ENCODE assay signal across 21 mouse cellular contexts in the genomic region with DNA sequence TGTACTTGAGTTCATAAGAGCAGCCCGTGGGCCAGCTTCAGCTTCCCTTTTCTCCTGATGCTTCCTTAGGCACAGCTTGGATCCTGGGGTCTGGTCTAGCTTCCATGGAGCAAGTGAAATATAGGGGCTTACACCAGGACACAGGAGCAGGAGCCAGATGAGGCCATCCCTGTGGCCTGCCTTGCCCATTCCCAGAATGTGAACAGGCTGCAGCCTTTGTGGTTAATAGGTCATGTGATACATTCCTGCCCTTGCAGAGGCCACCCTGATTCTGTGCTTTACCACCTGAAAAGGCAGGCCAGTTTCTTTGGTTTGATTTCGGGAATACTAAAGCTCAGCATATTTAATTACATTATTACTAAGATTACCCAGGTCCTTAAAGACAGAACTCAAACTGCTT. TPM values are rescaled to one million over a fixed set of nuclear protein-coding genes. Genes with fewer than 3 reads are reported as not detected.
DNase-seq lines count a peak whose midpoint lies in the region; ATAC-seq and TF ChIP-seq lines count a peak whose summit lies in the region.
"Had no signal": no experiment of that assay in that cellular context is flagged by ENCODE, and none has a peak within 500 bp of the region (broad histone marks: within the 10 kb centered on the region; RNA-seq: fewer than 3 reads in every experiment).

No protein-coding gene starts in this region.

- no peak overlapping the region for H3K27ac ChIP-seq in heart, embryonic 12.5 days (ENCODE audit: poor library complexity, severe bottlenecking)
- no peak overlapping the region for H3K27ac ChIP-seq in intestine, embryonic 16.5 days (ENCODE audit: low read length)
- no peak overlapping the region for H3K27ac ChIP-seq in intestine, embryonic 15.5 days
- H3K27ac ChIP-seq in intestine, postnatal 0 days (ENCODE audit: low read depth, low read length), result peak overlapping the region; percentile 50
- H3K27ac ChIP-seq in kidney, embryonic 15.5 days, result no peak overlapping the region

- H3K9ac ChIP-seq in heart, embryonic 12.5 days, result no peak overlapping the region
- H3K9ac ChIP-seq in intestine, embryonic 16.5 days (ENCODE audit: low read depth, low read length), result no peak overlapping the region
- H3K9ac ChIP-seq in intestine, embryonic 15.5 days, result no peak overlapping the region
- no peak overlapping the region for H3K9ac ChIP-seq in intestine, postnatal 0 days (ENCODE audit: low read depth, low read length)
- H3K9ac ChIP-seq in kidney, embryonic 15.5 days, result no peak overlapping the region

- 86% methylated on average over 2 of the region's 2 CpGs for WGBS in heart, embryonic 12.5 days
- WGBS in intestine, embryonic 16.5 days, result 91% methylated on average over 2 of the region's 2 CpGs
- 89% methylated on average over 2 of the region's 2 CpGs for WGBS in intestine, embryonic 15.5 days
- 68% methylated on average over 2 of the region's 2 CpGs for WGBS in intestine, postnatal 0 days
- WGBS in kidney, embryonic 15.5 days, result 85% methylated on average over 2 of the region's 2 CpGs

- H3K4me2 ChIP-seq in heart, embryonic 12.5 days, result no peak overlapping the region
- H3K4me2 ChIP-seq in intestine, embryonic 16.5 days (ENCODE audit: low read depth, low read length), result no peak overlapping the region
- H3K4me2 ChIP-seq in intestine, embryonic 15.5 days (replicated peaks), result no peak overlapping the region
- no peak overlapping the region for H3K4me2 ChIP-seq in intestine, postnatal 0 days (replicated peaks; ENCODE audit: low read depth)
- no peak overlapping the region for H3K4me2 ChIP-seq in kidney, embryonic 15.5 days

- no peak overlapping the region for H3K4me3 ChIP-seq in heart, embryonic 12.5 days
- no peak overlapping the region for H3K4me3 ChIP-seq in intestine, embryonic 16.5 days (ENCODE audit: low read length)
- H3K4me3 ChIP-seq in intestine, embryonic 15.5 days (replicated peaks), result no peak overlapping the region
- no peak overlapping the region for H3K4me3 ChIP-seq in intestine, postnatal 0 days (ENCODE audit: low read depth, low read length)
- H3K4me3 ChIP-seq in kidney, embryonic 15.5 days (replicated peaks), result no peak overlapping the region

- peaks cover 55% of the 10 kb centered on the region for H3K36me3 ChIP-seq in heart, embryonic 12.5 days
- no peaks in the 10 kb centered on the region for H3K36me3 ChIP-seq in intestine, embryonic 16.5 days (ENCODE audit: control insufficient read depth, insufficient read depth, low read length)
- H3K36me3 ChIP-seq in intestine, embryonic 15.5 days, result no peaks in the 10 kb centered on the region
- H3K36me3 ChIP-seq in intestine, postnatal 0 days (ENCODE audit: control insufficient read depth, insufficient read depth), result peaks cover 30% of the 10 kb centered on the region
- peaks cover 38% of the 10 kb centered on the region for H3K36me3 ChIP-seq in kidney, embryonic 15.5 days

- H3K9me3 ChIP-seq in heart, embryonic 12.5 days (replicated peaks), result no peaks in the 10 kb centered on the region
- H3K9me3 ChIP-seq in intestine, embryonic 16.5 days (ENCODE audit: control insufficient read depth, low read length), result no peaks in the 10 kb centered on the region
- no peaks in the 10 kb centered on the region for H3K9me3 ChIP-seq in intestine, embryonic 15.5 days
- no peaks in the 10 kb centered on the region for H3K9me3 ChIP-seq in intestine, postnatal 0 days (ENCODE audit: control insufficient read depth)
- no peaks in the 10 kb centered on the region for H3K9me3 ChIP-seq in kidney, embryonic 15.5 days (replicated peaks)
- H3K9me3 ChIP-seq: G1E had no signal

- TF ChIP-seq CTCF in intestine, postnatal 0 days (IDR thresholded peaks at IDR 0.05; ENCODE audit: low read depth), result no peak

- H3K4me1 ChIP-seq in heart, embryonic 12.5 days (replicated peaks), result peaks cover 3% of the 10 kb centered on the region
- H3K4me1 ChIP-seq in intestine, embryonic 16.5 days (ENCODE audit: control insufficient read depth, insufficient read depth, low read length), result 0 out of 2 replicates have a peak, but pooled peaks cover 2% of the 10 kb centered on the region
- H3K4me1 ChIP-seq in intestine, embryonic 15.5 days (replicated peaks), result no peaks in the 10 kb centered on the region
- H3K4me1 ChIP-seq in intestine, postnatal 0 days (replicated peaks; ENCODE audit: control insufficient read depth, insufficient read depth, low read length), result no peaks in the 10 kb centered on the region
- 0 out of 2 replicates have a peak, but pooled peaks cover 3% of the 10 kb centered on the region for H3K4me1 ChIP-seq in kidney, embryonic 15.5 days

- DNase-seq in heart, adult 11 months, result peak; percentile 83
- DNase-seq: adrenal gland, adult 2 months; adrenal gland, adult 8-10 months; adrenal gland, postnatal 10 days; adrenal gland, postnatal 14 days; adrenal gland, postnatal 25 days; adrenal gland, postnatal 36 days; B cell, adult 2 months; cerebellum, adult 11 months; cerebellum, adult 11-12 months; cerebellum, adult 18-20 months had no signal

- H3K27me3 ChIP-seq in heart, embryonic 12.5 days (replicated peaks), result no peaks in the 10 kb centered on the region
- H3K27me3 ChIP-seq in intestine, embryonic 16.5 days (replicated peaks; ENCODE audit: control insufficient read depth, insufficient read depth, low read length), result no peaks in the 10 kb centered on the region
- no peaks in the 10 kb centered on the region for H3K27me3 ChIP-seq in intestine, embryonic 15.5 days (replicated peaks)
- H3K27me3 ChIP-seq in intestine, postnatal 0 days (replicated peaks; ENCODE audit: control insufficient read depth, insufficient read depth, low read length), result no peaks in the 10 kb centered on the region
- H3K27me3 ChIP-seq in kidney, embryonic 15.5 days, result no peaks in the 10 kb centered on the region
- H3K27me3 ChIP-seq: CH12.LX, Patski had no signal

- no peak for ATAC-seq in heart, embryonic 12.5 days (ENCODE audit: insufficient number of reproducible peaks, low FRiP score)
- ATAC-seq in intestine, embryonic 16.5 days, result peak; percentile 63
- no peak for ATAC-seq in intestine, embryonic 15.5 days
- peak; percentile 31 for ATAC-seq in intestine, postnatal 0 days
- no peak for ATAC-seq in kidney, embryonic 15.5 days (replicated peaks; ENCODE audit: low FRiP score)
- ATAC-seq: activated CD4-positive, CD25-positive, alpha-beta regulatory T cell, adult 4 months; CD4-positive, CD25-positive, alpha-beta regulatory T cell, adult 4 months; Patski had no signal

RNA-seq across cellular contexts. Expression of gene Id2, which starts 52.9 kb away (rescaled TPM):
- 433 and 441 TPM in 2 replicates for polyA plus RNA-seq in heart, embryonic 12.5 days (2016; fragmentation: Nextera tagmentation; extraction: Ambion mirVana)
- polyA plus RNA-seq in intestine, embryonic 16.5 days (2015; fragmentation: Nextera tagmentation; extraction: Ambion mirVana), result 333 and 353 TPM in 2 replicates
- polyA plus RNA-seq in intestine, embryonic 15.5 days (2015; fragmentation: Nextera tagmentation; extraction: Ambion mirVana), result 360 and 449 TPM in 2 replicates
- 313 and 344 TPM in 2 replicates for polyA plus RNA-seq in intestine, postnatal 0 days (2015; fragmentation: Nextera tagmentation; extraction: Ambion mirVana)
- 518 and 543 TPM in 2 replicates for polyA plus RNA-seq in kidney, embryonic 15.5 days (2015; fragmentation: Nextera tagmentation; extraction: Ambion mirVana)
- polyA plus RNA-seq: G1E had no signal

Comparison
In these comparisons a context has a peak if more than half of its experiments do, and no peak if none do; other contexts are left out.
1. ATAC-seq: peak in intestine, embryonic 16.5 days (single experiment) and intestine, postnatal 0 days (single experiment); none in heart, embryonic 12.5 days (single experiment), intestine, embryonic 15.5 days (single experiment) and kidney, embryonic 15.5 days (single experiment).